Comparison of ENCODE assay signal across 8 mouse cellular contexts in the genomic region with DNA sequence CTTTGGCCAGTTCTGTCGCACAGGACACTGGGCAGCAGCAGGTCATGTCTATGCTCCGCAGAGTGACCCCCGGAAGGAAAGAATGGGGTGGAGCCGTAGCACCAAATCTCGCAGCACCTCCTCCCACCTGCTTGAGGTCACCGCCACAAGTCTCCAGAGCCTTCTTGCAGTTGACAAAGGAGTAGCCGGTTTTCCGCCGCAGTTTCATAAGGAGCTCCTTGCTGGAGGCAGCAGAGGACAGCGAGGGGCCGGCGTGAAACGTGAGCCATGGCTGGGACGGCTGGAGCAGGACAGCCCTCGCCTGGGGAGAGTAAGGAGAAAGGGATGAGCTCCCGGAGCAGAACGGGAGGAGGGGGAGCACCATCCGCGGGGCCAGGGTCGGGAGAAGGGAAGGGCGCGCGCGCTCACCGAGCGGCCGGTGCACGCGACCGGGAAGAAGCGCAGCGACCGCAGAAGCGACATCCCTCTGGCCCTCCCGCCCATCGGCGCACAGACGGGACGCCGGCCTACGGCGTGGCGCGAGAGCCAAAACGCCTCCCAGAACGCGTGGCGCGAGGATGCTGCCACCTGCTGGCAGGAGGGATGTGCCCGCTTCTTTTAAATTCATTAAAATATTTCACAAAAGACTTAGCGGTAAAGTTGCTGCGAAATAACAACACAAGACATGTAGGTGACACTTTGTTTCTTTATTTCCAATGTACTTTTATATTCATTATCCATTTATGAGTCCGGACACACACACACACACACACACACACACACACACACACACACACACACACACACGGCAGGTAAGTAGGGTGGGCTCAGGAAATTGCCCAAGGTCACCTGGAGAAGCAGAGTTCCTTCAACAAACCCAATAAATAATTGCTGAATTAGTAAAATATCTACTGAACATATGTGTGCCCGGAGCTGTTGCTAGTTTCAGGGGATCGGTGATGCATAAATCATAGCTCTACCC. TPM values are rescaled to one million over a fixed set of nuclear protein-coding genes. Genes with fewer than 3 reads are reported as not detected.
DNase-seq lines count a peak whose midpoint lies in the region; ATAC-seq lines count a peak whose summit lies in the region.

Gene Tsfm, minus strand, starts transcription at position 505 of the 961 bp plus-strand sequence.

- no peaks in the 10 kb centered on the region for H3K9me3 ChIP-seq in hindbrain, embryonic 15.5 days

- H3K9ac ChIP-seq in hindbrain, embryonic 15.5 days: peak within 1 kb of the TSS; percentile 91

- peak; percentile 84 for DNase-seq in T-cell, adult 2 months (ENCODE audit: low spot score)
- DNase-seq in cerebellum, postnatal 36 days: peak; percentile 94 to 96
- DNase-seq in frontal cortex, postnatal 36 days (ENCODE audit: low spot score in 2 of 2): peak; percentile 92 to 93
- DNase-seq in left cerebral cortex, adult 11 months (ENCODE audit: low spot score): peak; percentile 67
- peak; percentile 92 to 95 for DNase-seq in lung, postnatal 4 days
- peak; percentile 88 for DNase-seq in retina, postnatal 7 days (ENCODE audit: low read depth, low spot score)
- peak; percentile 90 for DNase-seq in urinary bladder, adult 2 months (ENCODE audit: low spot score)

- peak within 1 kb of the TSS; percentile 89 for H3K4me3 ChIP-seq in hindbrain, embryonic 15.5 days

- WGBS in hindbrain, embryonic 15.5 days: 6% methylated on average over 56 of the region's 56 CpGs

- peaks cover 10% of the 10 kb centered on the region for H3K4me1 ChIP-seq in hindbrain, embryonic 15.5 days (replicated peaks)

- peaks cover 31% of the 10 kb centered on the region for H3K36me3 ChIP-seq in hindbrain, embryonic 15.5 days

- H3K27me3 ChIP-seq in hindbrain, embryonic 15.5 days: no peaks in the 10 kb centered on the region

- H3K27ac ChIP-seq in hindbrain, embryonic 15.5 days (replicated peaks): peak within 1 kb of the TSS; percentile 84

- H3K4me2 ChIP-seq in hindbrain, embryonic 15.5 days: peak within 1 kb of the TSS; percentile 74

- peak; percentile 88 for ATAC-seq in hindbrain, embryonic 15.5 days (ENCODE audit: low FRiP score, low read depth)

RNA-seq across cellular contexts. Expression of gene Tsfm, which starts in this region (rescaled TPM):
- polyA plus RNA-seq in hindbrain, embryonic 15.5 days (2015; fragmentation: Nextera tagmentation; extraction: Ambion mirVana): 61.6 and 64.7 TPM in 2 replicates
- polyA plus RNA-seq in urinary bladder, adult 2 months (2012; rRNA removed): 29.5 and 36.9 TPM in 2 replicates

Comparison
In these comparisons a context has a peak if more than half of its experiments do, and no peak if none do; other contexts are left out.
1. Peak in every context shown above with its lines: DNase-seq, ATAC-seq, H3K4me3 ChIP-seq and H3K27ac ChIP-seq.